Mouse (Mus musculus) hindlimb bud, embryonic 11.5 days (tissue): Measurements from ENCODE around the gene Nlrc5.
A peak's percentile ranks its signal among the peaks of the same experiment; 100 is the strongest.
"Not testable (repeated sequence)": the region's sequence is repeated elsewhere in the genome, so short reads cannot be mapped to it uniquely, and the experiment has no call there.

Experiments used
- DNase-seq: peaks from one replicate; pipeline ENCODE4 v3.0.0-alpha.2; 2012; ENCODE audit warnings: low read depth, low spot score; ENCODE audit errors: extremely low spot score

Nlrc5 gene

GRCm38 (mm10) chr8:94433981-94434466 is at the start of gene Nlrc5:
TSS of gene Nlrc5 (plus strand) at chr8:94434356.
- DNase-seq: no peak

- no peak for DNase-seq
Observed at GRCm38 (mm10) chr8:94385506-94386213, 48.5 kb upstream of the Nlrc5 start.

DNA sequence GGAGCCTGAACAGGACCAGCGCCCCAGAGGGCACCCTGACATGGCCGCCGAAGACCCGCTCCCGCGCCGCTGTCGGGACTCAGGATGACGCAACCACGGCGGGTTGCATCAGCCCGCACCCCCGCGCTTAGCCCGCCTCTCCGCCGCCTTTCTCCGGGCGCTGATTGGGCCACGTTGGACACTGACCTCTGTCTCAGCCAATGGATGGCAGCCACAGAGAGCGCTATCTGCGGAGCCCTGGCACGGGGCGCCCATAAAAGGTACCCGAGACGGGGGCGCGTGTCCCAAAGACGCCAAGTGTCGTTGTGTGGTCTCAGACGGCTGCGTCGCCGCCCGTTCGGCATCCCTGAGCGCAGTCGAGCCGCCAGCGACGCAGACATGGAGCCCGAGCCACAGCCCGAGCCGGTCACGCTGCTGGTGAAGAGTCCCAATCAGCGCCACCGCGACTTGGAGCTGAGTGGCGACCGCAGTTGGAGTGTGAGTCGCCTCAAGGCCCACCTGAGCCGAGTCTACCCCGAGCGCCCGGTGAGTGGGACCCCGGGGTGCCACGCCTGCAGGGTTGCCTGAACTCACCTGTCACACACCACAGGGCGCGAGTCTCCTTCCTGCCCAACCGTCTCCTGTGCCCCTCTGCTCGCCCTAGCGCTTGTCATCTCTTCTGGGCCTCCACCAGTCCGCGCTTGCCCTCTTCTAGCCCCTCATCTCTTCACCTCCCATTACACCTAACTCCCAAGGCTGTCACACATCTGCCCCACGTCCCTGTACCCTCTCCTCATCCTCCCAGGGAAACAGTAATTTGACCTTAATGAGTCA is 47.7 kb upstream of the Nlrc5 start, which contains the start of gene Herpud1:
Gene Herpud1 (plus strand): TSS at position 225 of the 813 bp plus-strand sequence.
- peak; percentile 62 for DNase-seq

DNA sequence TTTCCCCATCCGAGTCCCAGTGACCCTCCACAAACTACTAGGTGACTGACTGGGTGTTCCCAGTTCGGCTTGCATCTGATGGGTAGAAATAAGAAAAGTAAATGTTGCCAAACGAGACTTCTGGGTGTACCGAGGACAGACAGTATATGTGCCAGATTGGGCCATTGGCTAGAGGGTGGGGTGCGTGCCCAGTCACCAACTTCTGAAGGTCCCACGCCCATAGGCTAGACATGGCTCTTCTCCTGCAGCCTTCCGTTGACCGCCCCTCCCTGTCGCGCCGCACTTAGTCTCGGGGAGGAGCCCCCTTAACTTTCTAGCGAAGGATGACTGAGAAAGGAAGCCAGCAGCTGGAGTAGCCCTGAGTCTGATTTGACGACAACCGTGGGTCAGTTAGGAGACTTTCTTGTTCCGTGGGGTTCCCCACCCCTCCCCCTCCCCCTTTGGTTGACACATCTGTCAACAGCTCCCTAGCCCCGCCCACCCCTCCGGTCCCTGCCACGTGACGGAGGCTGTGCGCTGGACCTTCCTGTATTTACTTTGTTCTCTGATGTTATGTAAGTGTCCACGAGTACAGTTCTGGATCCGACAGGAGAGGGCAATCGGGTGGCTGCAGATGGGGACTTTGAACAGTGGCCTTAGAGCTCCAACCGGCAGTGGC is 47.0 kb upstream of the Nlrc5 start:
- DNase-seq: no peak

GRCm38 (mm10) chr8:94387785-94388184 is 46.4 kb upstream of the Nlrc5 start:
- no peak for DNase-seq

DNA sequence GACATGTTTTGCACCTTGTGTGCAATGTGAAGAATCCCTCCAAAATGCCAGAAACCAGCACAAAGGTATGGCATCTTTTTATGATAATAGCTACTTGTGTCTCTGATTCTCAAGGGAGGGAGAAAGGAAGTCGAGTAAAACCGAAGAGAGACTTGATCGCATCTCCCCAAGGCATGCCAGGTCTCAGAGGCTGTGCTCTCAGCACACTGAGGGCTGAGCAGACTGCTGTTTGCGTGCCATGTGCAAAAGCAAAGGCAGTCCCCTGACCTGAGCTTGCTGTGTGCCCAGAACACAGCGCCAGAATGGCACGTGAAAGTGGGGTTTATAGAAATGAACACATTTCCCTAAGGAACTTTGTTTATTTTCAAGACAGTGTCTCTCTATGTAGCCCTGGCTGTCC is 44.6 kb upstream of the Nlrc5 start:
- DNase-seq: no peak

DNA sequence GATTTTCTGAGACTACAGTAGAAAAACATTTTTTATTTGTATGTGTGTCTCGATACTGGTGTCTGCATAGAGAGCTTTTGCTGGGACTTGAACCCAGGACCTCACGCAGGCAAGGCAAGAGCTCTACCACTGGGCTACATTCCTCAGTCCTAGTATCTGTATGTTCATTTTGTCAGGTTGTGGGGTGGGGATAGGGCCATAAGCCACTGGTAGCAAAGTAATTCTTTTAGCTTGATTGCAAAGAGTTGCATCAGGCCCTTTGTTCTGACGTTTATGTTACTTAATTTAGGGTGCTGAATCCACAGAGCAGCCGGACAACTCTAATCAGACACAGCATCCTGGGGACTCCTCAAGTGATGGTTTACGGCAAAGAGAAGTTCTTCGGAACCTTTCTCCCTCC is 43.7 kb upstream of the Nlrc5 start:
- DNase-seq: no peak

DNA sequence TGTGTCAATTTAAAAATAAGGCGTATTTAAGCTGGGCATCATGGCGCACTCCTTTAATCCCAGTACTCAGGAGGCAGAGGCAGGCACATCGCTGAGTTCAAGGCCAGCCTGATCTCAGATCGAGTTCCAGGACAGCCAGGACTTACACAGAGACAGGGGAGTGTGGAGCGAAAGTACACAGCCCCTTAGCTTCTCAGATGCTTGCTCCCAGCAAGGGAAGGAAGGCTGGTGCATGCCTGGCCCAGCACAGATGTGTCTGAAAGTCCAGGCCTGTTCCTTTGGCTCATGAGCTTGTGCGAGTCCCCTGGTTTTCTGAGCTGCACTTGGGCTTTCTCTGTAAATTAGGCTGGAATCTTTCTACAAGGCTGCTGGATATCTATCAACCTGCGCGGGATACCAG is 43.2 kb upstream of the Nlrc5 start:
- DNase-seq: no peak

DNA sequence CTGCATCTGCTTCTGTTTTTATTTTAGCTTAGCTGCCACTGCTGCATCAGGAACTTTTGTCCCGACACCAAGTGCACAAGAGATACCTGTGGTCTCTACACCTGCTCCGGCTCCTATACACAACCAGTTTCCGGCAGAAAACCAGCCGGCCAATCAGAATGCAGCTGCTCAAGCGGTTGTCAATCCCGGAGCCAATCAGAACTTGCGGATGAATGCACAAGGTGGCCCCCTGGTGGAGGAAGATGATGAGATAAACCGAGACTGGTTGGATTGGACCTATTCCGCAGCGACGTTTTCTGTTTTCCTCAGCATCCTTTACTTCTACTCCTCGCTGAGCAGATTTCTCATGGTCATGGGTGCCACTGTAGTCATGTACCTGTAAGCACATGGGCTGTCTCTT is 42.0 kb upstream of the Nlrc5 start:
- no peak for DNase-seq

- no peak for DNase-seq
Observed at GRCm38 (mm10) chr8:94392648-94393047, 41.5 kb upstream of the Nlrc5 start.

DNA sequence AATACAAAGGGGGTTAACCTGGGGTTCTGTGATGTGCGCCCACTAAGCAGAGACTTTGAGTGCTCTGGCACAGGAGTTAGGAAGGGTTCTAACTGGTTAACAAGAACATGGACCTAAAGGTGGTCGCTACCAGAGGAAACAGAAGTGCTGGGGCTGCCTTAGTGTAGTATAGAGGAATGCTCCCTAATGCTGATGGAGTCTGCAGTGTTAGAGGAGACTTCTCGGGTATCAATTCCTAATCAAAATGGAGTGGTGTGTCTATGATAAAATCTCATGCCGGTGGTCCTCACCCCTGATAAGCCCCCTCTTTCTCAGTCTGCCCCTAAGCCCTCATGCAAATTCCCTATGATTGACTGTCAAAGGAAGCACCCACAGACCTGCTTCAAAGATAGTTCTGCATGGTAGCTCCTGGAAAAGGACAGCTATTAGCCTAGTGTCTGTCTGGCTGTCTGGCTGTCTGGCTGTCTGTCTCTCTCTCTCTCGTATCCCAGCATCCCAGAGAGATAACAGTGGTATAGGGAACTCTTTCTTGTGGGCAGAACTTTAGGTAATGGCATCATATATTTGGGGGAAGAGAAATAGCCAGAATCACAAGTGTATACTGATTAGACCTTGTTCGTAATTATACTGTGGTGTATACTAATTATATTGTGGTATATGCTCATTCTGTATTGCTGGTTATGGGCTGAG is 38.2 kb upstream of the Nlrc5 start:
- no peak for DNase-seq

GRCm38 (mm10) chr8:94396964-94397657 is 37.0 kb upstream of the Nlrc5 start:
- DNase-seq: no peak

DNA sequence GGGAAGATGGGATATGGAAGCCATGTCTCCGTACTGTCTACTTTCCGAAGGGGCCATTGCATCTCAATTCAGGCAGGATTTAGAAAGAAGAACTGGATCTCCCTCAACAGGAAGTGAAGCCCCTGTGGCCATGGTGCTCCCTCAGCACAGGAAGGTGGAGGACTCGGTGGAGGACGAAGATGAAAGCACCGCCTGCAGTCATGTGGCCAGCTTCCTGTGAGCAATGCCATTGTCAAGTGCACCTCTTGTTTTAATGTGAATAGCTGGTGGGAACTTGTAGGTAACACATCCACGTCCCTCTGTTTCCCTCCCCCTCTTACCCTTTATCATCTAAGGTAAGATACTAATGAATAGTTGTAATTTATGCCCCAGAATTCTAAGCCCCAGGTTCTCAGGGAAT is 35.6 kb upstream of the Nlrc5 start:
- no peak for DNase-seq

- no peak for DNase-seq
Observed at GRCm38 (mm10) chr8:94399361-94399953, 34.7 kb upstream of the Nlrc5 start.

- not testable (repeated sequence) for DNase-seq
Observed at GRCm38 (mm10) chr8:94399957-94400356, 34.2 kb upstream of the Nlrc5 start.

DNA sequence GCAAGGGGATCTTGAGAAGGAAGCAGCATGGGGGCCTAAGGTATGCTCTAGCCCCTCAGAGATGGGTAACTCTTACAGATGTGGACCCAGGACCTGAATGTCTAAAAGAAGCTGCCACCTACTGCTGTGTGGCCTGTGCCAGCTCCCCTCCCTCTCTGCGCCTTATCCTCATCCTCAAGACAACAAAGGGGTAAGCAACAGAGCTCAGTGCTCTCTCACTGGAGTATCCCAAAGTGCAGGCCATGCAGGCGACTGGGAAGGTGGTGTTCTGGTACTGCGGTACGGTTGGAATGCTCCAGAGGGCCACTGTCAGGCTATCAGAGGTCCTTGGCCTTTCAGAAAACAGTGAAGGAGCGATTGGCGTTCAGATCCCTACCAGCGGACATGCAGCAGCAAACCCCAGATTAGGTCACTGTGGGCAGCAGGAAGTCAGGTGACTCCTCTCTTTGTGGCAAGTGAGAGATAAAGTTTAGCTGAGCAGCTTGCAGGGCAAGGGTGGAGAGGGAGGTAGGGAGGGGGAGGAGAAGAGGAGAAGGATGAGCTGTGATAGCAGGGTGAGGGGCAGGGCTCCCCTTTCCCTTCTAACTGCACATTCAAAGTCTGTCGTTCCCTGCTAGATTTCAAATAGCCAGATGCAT is 25.6 kb upstream of the Nlrc5 start:
- DNase-seq: no peak

GRCm38 (mm10) chr8:94409523-94409922 is 24.6 kb upstream of the Nlrc5 start:
- DNase-seq: no peak

DNA sequence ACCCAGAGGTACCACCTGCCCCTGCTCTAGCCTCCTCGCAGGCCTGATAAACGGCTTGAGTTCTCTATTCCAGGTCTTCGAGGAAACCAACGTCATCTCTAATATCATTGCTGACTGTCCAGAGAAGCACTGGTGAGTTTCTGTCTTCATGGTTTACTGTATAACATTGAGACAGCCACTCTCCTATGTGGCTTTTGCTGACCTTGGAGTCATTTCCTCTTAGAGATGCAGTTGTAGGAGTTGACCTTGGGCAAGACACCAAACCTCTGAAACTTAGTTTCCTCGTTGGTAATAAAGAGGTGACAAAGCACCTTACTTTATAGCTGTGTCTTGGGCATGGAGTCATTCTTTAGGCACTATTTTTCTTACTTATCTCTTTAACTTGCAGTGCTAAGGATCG is 21.6 kb upstream of the Nlrc5 start:
- no peak for DNase-seq

DNA sequence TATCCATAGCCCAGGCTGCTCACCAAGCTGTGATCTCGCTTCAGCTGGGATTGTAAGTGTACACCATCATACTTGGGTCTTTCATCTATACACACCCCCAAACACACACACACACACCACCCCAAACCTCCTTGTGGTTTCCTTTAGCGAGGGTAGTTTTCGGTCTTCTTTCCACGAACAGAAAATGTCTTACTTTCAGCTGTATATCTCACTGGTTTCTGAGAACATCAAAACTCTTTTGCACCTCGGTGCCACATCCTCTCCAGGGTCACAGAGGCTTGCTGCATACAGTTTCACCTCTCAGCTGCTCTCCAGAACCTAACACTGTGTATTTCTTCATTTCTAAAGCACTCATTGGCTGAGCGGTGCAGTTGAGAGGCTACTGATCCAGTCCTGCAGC is 20.6 kb upstream of the Nlrc5 start:
- no peak for DNase-seq

DNA sequence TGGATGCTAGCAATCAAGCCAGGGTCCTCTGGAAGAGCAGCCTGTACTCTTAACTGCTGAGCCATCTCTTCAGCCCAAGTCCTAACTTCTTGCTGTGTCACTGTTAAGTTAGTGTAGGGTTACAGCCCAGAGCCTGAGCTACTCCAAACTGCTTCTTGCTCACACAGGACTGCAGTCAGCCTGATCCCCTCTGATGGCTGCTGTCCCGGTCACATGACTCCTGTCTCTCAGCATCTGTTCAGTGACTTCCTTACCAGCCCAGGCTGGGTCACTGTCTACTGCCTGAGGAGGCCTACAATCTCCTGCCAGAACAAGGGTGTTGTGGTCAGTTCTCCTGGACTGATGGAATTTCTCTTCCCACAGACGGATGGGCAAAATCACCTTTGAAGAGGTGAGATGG is 18.9 kb upstream of the Nlrc5 start:
- no peak for DNase-seq
